Mouse (Mus musculus): ENCODE data around the gene Thop1. TPM values are rescaled to one million over a fixed set of nuclear protein-coding genes. Genes with fewer than 3 reads are reported as not detected.
A peak's percentile ranks its signal among the peaks of the same experiment; 100 is the strongest.

Thop1 gene
- polyA plus RNA-seq, 1 experiment from 2014 or later, result 12.0 TPM

DNA sequence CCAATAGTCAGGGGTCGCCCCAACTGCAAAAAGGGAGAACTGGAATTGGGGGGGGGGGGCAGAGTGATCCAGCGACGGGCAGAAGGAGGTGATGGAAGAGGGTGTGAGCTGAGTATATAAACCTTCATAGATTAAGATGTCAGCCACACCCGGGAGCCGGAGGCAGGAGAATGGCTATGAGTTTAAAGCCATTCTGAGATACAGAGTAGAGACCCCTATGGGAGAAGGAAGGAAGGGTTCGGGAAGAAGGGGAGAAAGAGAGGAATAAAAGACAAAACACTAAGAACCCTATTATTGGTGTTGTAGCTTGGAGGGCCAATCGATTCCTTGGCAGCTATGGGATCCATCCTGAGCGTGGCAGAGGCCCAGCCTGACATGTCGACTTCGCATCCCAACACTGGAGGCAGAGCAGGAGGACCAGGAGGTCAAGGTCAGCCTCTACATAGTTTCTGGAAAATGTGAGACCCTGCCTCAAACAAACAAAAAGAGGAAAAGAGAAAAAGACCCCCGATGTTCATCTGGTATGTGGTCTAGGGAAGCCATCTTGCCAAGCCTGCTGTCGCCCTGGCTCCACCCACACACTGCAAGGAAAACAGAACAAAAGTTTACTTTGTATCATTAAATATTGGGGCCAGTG lies 44.1 kb upstream of the Thop1 start, which contains the start of gene Diras1:
Gene Diras1 (minus strand): TSS at position 24 of the 637 bp plus-strand sequence.
- Histone ChIP-seq H3K36me3 (ENCODE audit: control insufficient read depth, insufficient read depth) (peaks cover 8% of the 10 kb centered on the region; the same call in 1 of the 2 replicates), H3K4me1 (replicated peaks; ENCODE audit: control insufficient read depth, insufficient read depth, low read length) (no peaks in the 10 kb centered on the region), H3K9me3 (ENCODE audit: control insufficient read depth) (no peaks in the 10 kb centered on the region), H3K9ac (ENCODE audit: low read depth, low read length) (no peak within 1 kb of the TSS), H3K4me3 (ENCODE audit: low read depth, low read length) (peak within 1 kb of the TSS; percentile 25), H3K4me2 (replicated peaks; ENCODE audit: low read depth) (peak within 1 kb of the TSS; percentile 52), H3K27ac (ENCODE audit: low read depth, low read length) (no peak within 1 kb of the TSS), H3K27me3 (replicated peaks; ENCODE audit: control insufficient read depth, insufficient read depth, low read length) (peaks cover 32% of the 10 kb centered on the region)
- no peak for ATAC-seq
- TF ChIP-seq CTCF (IDR thresholded peaks at IDR 0.05; ENCODE audit: low read depth), result no peak
- 42% methylated on average over 12 of the region's 12 CpGs for WGBS

DNA sequence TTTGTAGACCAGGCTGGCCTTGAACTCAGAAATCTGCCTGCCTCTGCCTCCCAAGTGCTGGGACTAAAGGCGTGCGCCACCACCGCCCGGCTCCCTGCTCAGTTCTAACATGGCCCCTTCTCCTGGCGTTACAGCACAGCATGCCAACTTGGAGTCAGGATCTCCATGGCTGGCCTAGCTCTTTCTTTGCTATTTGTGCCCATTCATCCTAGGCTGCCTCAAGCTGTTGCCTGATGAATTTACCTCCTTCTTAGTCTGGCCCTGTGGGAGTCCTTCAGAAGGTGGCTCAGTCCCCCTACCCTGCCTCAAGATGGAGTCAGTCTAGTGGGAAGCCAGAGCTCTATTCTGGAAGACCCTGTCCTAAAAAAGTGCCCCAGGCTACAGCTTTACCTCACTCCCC lies 43.0 kb upstream of the Thop1 start:
- H3K27ac ChIP-seq (ENCODE audit: low read depth, low read length), result no peak overlapping the region

GRCm38 (mm10) chr10:81027331-81027730 lies 42.5 kb upstream of the Thop1 start:
- Histone ChIP-seq H3K4me3 (ENCODE audit: low read depth, low read length) (no peak overlapping the region), H3K9me3 (ENCODE audit: control insufficient read depth) (no peaks in the 10 kb centered on the region), H3K4me2 (replicated peaks; ENCODE audit: low read depth) (no peak overlapping the region), H3K9ac (ENCODE audit: low read depth, low read length) (no peak overlapping the region), H3K4me1 (replicated peaks; ENCODE audit: control insufficient read depth, insufficient read depth, low read length) (no peaks in the 10 kb centered on the region), H3K27ac (ENCODE audit: low read depth, low read length) (no peak overlapping the region), H3K27me3 (replicated peaks; ENCODE audit: control insufficient read depth, insufficient read depth, low read length) (peaks cover 26% of the 10 kb centered on the region), H3K36me3 (ENCODE audit: control insufficient read depth, insufficient read depth) (peaks cover 24% of the 10 kb centered on the region)
- ATAC-seq, result no peak
- no peak for TF ChIP-seq CTCF (IDR thresholded peaks at IDR 0.05; ENCODE audit: low read depth)
- 51% methylated on average over 4 of the region's 4 CpGs for WGBS

More for the DNA sequence above, 43.0 kb upstream of the Thop1 start:
- Histone ChIP-seq H3K4me1 (replicated peaks; ENCODE audit: control insufficient read depth, insufficient read depth, low read length) (no peaks in the 10 kb centered on the region), H3K4me2 (replicated peaks; ENCODE audit: low read depth) (no peak overlapping the region), H3K9ac (ENCODE audit: low read depth, low read length) (no peak overlapping the region), H3K9me3 (ENCODE audit: control insufficient read depth) (no peaks in the 10 kb centered on the region), H3K27me3 (replicated peaks; ENCODE audit: control insufficient read depth, insufficient read depth, low read length) (peaks cover 31% of the 10 kb centered on the region), H3K36me3 (ENCODE audit: control insufficient read depth, insufficient read depth) (peaks cover 19% of the 10 kb centered on the region), H3K4me3 (ENCODE audit: low read depth, low read length) (no peak overlapping the region)
- 90% methylated on average over 5 of the region's 5 CpGs for WGBS
- no peak for TF ChIP-seq CTCF (IDR thresholded peaks at IDR 0.05; ENCODE audit: low read depth)
- ATAC-seq, result no peak

- H3K4me2 ChIP-seq (replicated peaks; ENCODE audit: low read depth), result no peak overlapping the region
- no peak overlapping the region for H3K9ac ChIP-seq (ENCODE audit: low read depth, low read length)
- no peak overlapping the region for H3K4me3 ChIP-seq (ENCODE audit: low read depth, low read length)
- H3K27ac ChIP-seq (ENCODE audit: low read depth, low read length), result no peak overlapping the region
- no peaks in the 10 kb centered on the region for H3K9me3 ChIP-seq (ENCODE audit: control insufficient read depth)
- TF ChIP-seq CTCF (IDR thresholded peaks at IDR 0.05; ENCODE audit: low read depth), result no peak
- H3K4me1 ChIP-seq (replicated peaks; ENCODE audit: control insufficient read depth, insufficient read depth, low read length), result no peaks in the 10 kb centered on the region
- ATAC-seq, result no peak
- peaks cover 22% of the 10 kb centered on the region for H3K27me3 ChIP-seq (replicated peaks; ENCODE audit: control insufficient read depth, insufficient read depth, low read length)
- H3K36me3 ChIP-seq (ENCODE audit: control insufficient read depth, insufficient read depth), result peaks cover 32% of the 10 kb centered on the region
Observed at GRCm38 (mm10) chr10:81028219-81028618, 41.6 kb upstream of the Thop1 start.

- Histone ChIP-seq H3K4me1 (replicated peaks; ENCODE audit: control insufficient read depth, insufficient read depth, low read length) (no peaks in the 10 kb centered on the region), H3K9me3 (ENCODE audit: control insufficient read depth) (no peaks in the 10 kb centered on the region), H3K27me3 (replicated peaks; ENCODE audit: control insufficient read depth, insufficient read depth, low read length) (peaks cover 22% of the 10 kb centered on the region), H3K27ac (ENCODE audit: low read depth, low read length) (no peak overlapping the region), H3K4me3 (ENCODE audit: low read depth, low read length) (no peak overlapping the region), H3K9ac (ENCODE audit: low read depth, low read length) (no peak overlapping the region), H3K4me2 (replicated peaks; ENCODE audit: low read depth) (no peak overlapping the region), H3K36me3 (ENCODE audit: control insufficient read depth, insufficient read depth) (peaks cover 38% of the 10 kb centered on the region)
- no peak for ATAC-seq
- no peak for TF ChIP-seq CTCF (IDR thresholded peaks at IDR 0.05; ENCODE audit: low read depth)
- WGBS, result 66% methylated on average over 10 of the region's 10 CpGs
Observed at GRCm38 (mm10) chr10:81029031-81029430, 40.8 kb upstream of the Thop1 start.

- Histone ChIP-seq H3K27ac (ENCODE audit: low read depth, low read length) (no peak overlapping the region), H3K4me2 (replicated peaks; ENCODE audit: low read depth) (no peak overlapping the region), H3K27me3 (replicated peaks; ENCODE audit: control insufficient read depth, insufficient read depth, low read length) (no peaks in the 10 kb centered on the region), H3K4me1 (replicated peaks; ENCODE audit: control insufficient read depth, insufficient read depth, low read length) (no peaks in the 10 kb centered on the region), H3K4me3 (ENCODE audit: low read depth, low read length) (no peak overlapping the region), H3K36me3 (ENCODE audit: control insufficient read depth, insufficient read depth) (peaks cover 38% of the 10 kb centered on the region), H3K9ac (ENCODE audit: low read depth, low read length) (no peak overlapping the region), H3K9me3 (ENCODE audit: control insufficient read depth) (no peaks in the 10 kb centered on the region)
- no peak for ATAC-seq
- TF ChIP-seq CTCF (IDR thresholded peaks at IDR 0.05; ENCODE audit: low read depth), result no peak
- WGBS, result 87% methylated on average over 10 of the region's 10 CpGs
Observed at GRCm38 (mm10) chr10:81033586-81033985, 36.2 kb upstream of the Thop1 start.

Data from intestine, postnatal 0 days (tissue).